Mouse (Mus musculus) neutrophil, adult 5-6 weeks (primary cell): ENCODE results near the gene Lmod3. TPM values are rescaled to one million over a fixed set of nuclear protein-coding genes. Genes with fewer than 3 reads are reported as not detected.

Experiments used
- ATAC-seq: fragments of 151-379, 151-347 bp; 2 replicates; pipeline ENCODE4 v1.8.0; 2017; ENCODE audit warnings: mild to moderate bottlenecking, moderate TSS enrichment; ENCODE audit not compliant: insufficient number of reproducible peaks, poor library complexity, low FRiP score, severe bottlenecking; ENCODE audit errors: extremely low read depth
- total RNA-seq: library from RNA; stranded (forward); fragments of 200-1000 nt; gene quantifications from 2 replicates; pipeline ENCODE4 v1.2.3, GENCODE M21; 2017

Lmod3 gene
- total RNA-seq, 1 experiment from 2014 or later, result not detected

DNA sequence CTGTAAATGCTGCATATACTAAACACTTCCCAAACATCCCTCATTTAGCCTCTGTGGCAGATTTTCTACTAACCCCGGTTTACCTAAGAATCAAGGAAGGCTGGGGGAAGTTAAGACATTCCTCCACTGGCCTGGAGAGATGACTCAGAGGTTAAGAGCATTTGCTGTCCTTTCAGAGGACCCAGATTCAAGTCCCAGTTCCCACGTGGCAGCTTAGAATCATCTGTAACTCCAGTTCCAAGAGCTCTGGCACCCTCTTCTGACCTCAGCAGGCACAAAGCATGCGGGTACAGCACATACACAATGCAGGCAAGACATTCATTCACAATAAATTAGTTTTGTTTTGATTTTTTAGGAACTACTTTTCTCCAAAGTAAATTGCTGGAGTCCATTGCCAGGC, 43.4 kb downstream of the Lmod3 start:
- ATAC-seq, result no peak

DNA sequence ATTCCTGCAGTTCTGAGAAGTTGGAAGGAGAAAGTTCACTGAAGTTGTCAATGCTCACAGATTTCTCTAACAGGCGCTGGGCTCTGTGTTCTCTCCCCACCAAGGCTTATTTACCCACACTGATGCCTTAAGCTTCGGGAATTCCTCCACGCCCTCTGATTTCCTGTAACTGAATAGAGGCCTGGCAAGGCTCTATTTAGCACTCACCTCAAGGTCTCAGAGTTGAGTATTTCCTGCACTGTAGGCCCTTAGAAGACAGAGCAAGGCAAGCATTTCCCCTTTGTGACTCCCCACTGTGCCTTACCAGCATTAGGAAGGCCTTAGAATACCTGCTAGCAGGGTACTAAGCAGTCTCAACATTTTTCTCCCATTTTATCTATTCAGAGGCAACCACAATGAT, 44.2 kb downstream of the Lmod3 start:
- ATAC-seq, result no peak

DNA sequence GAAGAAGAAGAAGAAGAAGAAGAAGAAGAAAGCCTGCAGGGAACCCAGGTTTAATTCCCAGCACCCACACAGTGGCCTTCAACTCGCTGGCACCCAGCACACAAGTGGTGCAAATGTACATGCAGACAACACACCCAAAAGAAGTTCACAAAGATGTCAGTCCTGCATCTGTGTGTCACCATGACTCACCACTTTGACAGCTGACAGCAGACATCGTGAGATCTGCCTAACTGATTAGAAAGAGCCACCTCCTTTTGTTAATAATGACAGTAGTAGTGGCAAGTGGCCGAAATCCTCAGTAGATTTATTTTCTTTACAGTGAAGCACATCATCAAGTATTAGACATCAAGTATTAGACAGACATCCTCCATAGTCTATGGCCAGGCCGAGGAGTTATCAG, 45.5 kb downstream of the Lmod3 start:
- no peak for ATAC-seq

DNA sequence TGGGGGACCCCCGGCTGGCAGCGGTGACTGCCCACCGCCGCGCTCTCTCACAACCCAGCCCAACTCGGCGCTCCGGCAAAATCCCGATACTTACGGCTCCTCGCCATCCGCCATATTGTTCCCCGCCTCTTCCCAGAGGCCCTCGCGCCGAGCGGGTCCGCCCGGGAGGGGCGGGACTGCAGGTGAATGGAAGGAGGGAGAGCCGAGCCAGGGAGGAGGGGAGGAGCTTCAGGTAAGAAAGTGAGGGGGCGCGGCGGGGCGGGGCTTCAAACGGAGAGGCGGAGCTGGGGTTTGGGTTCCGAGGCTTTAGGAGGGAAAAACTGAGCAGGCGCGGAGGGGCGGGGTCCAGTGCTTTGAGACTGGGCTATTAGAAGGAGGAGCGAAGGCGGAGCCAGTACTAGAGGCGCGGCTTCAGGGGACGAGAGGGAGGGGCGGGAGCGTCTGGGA, 47.1 kb downstream of the Lmod3 start, which contains the start of gene Uba3:
Gene Uba3, minus strand, starts transcription at position 209 of the 447 bp plus-strand sequence.
- ATAC-seq, result peak; percentile 96

DNA sequence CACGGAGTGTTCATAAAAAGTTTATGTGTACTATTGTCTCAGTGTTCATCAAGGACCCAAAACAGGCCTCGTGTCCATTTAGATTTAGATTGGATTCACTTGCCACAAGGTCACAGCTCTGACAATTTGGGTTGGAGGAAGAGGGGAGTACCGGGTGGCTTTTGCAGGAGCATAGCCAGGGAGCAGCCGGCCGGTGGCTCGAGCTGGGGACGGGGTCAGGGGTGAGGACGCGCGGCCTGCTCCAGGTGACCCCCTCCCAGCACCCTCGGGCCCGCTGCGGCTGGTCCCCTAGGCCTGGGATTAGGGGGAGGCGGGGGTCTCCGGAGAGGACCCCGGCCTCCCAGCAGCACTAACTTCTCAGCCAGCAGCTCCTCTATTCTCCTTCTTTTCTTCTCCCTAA, 47.6 kb downstream of the Lmod3 start:
- ATAC-seq, result no peak

DNA sequence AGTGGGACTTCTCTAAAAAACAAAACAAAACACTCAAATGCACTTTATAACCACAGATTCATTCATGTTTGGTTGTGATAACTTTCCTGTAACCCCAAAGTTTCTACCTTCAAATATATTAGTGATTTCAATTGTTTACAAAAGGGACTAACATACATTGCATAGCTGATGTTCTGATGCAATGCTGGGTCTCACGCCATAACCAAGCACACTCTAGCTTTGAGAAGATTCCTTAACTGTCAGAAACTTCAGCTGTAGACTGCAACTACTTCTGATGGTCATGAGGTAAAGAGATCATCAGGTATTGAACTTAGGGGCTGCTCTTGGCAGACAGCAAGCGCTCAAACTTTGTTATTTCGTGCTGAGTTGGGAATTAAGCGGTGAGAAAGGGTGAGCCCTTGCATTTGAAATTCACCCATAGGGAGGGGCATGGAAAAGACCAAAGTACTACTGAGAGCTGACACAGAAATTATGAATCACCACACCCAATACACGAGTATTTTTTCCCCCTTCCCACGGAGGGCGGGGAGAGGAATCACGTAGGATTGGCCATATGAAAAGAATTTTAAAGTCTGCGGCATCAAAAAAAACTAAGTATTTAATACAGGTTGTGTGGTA, 48.2 kb downstream of the Lmod3 start:
- ATAC-seq, result no peak

DNA sequence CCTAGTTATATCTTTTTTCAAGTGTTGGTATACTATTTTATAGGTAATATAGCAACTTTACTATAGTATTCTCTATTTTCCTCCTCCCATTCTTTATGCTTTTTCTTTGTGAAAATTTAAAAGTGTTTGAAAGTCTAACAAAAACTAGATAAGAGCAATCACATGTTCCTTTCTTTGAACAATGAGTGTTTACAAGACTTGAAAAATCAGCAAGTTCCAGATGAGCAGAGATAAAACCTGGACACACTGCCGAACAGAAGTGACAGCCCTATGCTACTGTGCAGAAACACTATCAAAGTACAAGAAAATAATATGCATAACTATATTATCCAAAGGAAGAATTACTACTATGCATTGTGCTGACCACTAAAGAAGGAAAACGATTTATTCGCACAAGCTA, 50.1 kb downstream of the Lmod3 start:
- no peak for ATAC-seq

DNA sequence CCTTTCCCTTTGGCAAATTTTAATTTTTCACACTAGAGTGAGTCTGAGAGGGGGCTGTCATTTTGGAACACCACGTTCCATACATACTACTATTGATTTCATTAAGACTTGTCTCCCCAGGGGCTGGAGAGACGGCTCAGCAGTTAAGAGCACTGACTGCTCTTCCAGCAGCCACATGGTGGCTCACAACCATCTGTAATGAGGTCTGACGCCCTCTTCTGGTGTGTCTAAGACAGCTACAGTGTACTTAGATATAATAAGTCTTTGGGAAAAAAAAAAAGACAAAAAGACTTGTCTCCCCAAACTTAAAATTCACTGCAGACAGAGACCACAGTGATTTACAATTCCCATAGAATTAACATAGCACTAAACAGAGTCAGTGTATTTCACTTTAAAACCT, 52.1 kb downstream of the Lmod3 start:
- ATAC-seq, result no peak

Other genes with a start within 250 kb of the Lmod3 start
- not detected in 2 replicates for gene Fam19a4, start 192.3 kb downstream of the Lmod3 start, total RNA-seq
- 6.4 and 10.9 TPM in 2 replicates for gene Eogt, start 103.6 kb downstream of the Lmod3 start, total RNA-seq
- gene Tmf1, start 73.6 kb downstream of the Lmod3 start, total RNA-seq, result 143 and 177 TPM in 2 replicates
- 60.4 and 68.9 TPM in 2 replicates for gene Uba3, start 47.1 kb downstream of the Lmod3 start, total RNA-seq
- 65.2 and 66.6 TPM in 2 replicates for gene Arl6ip5, start 42.1 kb downstream of the Lmod3 start, total RNA-seq